Mouse (Mus musculus): ENCODE measurements around the gene Apoc3.
A peak's percentile ranks its signal among the peaks of the same experiment; 100 is the strongest.

The Apoc3 gene

GRCm38 (mm10) chr9:46192642-46193041, 42.8 kb downstream of the Apoc3 start:
- DNase-seq: no peak

- peak; percentile 47 to 55 for DNase-seq
Observed at GRCm38 (mm10) chr9:46191644-46192043, 43.8 kb downstream of the Apoc3 start.

- no peak for DNase-seq
Observed at GRCm38 (mm10) chr9:46191234-46191633, 44.2 kb downstream of the Apoc3 start.

- DNase-seq: peak; percentile 45 to 58
Observed at GRCm38 (mm10) chr9:46189381-46189780, 46.1 kb downstream of the Apoc3 start.

- peak; percentile 44 to 48 for DNase-seq
Observed at GRCm38 (mm10) chr9:46188956-46189355, 46.5 kb downstream of the Apoc3 start.

- peak in 1 of 2 experiments; percentile 25 for DNase-seq
Observed at GRCm38 (mm10) chr9:46188370-46188769, 47.1 kb downstream of the Apoc3 start.

GRCm38 (mm10) chr9:46186387-46186786, 49.0 kb downstream of the Apoc3 start:
- DNase-seq: no peak

- DNase-seq: peak; percentile 71 to 75
Observed at GRCm38 (mm10) chr9:46185191-46185590, 50.2 kb downstream of the Apoc3 start.

GRCm38 (mm10) chr9:46184542-46184941, 50.9 kb downstream of the Apoc3 start:
- no peak for DNase-seq
